In the genomic region with DNA sequence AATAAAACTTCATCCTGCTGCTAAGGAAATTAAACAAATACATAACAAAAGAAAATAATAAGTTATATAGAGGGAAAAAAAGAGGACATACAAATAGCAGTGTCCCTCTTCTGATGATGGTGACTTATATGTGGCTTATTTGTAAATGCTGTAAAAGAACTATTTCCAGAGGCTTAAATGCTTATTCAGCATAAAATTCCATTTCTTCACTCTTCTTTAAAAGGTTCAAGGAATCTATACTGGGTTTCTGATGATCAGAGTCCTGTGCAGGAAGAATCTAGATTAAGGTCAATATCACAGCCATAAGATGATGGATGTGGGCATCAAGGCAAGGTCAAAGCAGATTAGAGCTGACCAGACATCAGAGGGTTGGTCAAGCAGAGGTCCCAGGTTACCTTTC, we compare ENCODE assay signal across 31 mouse cellular contexts.
"Had no signal": no experiment of that assay in that cellular context is flagged by ENCODE, and none has a peak within 500 bp of the region (broad histone marks: within the 10 kb centered on the region; RNA-seq: fewer than 3 reads in every experiment).

No protein-coding gene starts in this region.

- ATAC-seq: liver, embryonic 12.5 days; liver, postnatal 0 days; lung, postnatal 0 days; midbrain, embryonic 13.5 days; midbrain, embryonic 15.5 days; midbrain, embryonic 16.5 days had no signal

- H3K36me3 ChIP-seq: limb, embryonic 10.5 days; limb, embryonic 12.5 days; limb, embryonic 13.5 days; limb, embryonic 15.5 days; liver, embryonic 12.5 days; liver, embryonic 13.5 days; liver, embryonic 15.5 days; lung, embryonic 15.5 days; midbrain, embryonic 10.5 days; midbrain, embryonic 12.5 days; midbrain, embryonic 13.5 days; midbrain, embryonic 15.5 days; neural tube, embryonic 12.5 days had no signal

- H3K9ac ChIP-seq: limb, embryonic 12.5 days; limb, embryonic 13.5 days; limb, embryonic 15.5 days; liver, embryonic 12.5 days; liver, embryonic 13.5 days; liver, embryonic 14.5 days; liver, embryonic 15.5 days; liver, postnatal 0 days; lung, embryonic 14.5 days; lung, embryonic 15.5 days; midbrain, embryonic 12.5 days; midbrain, embryonic 13.5 days; midbrain, embryonic 15.5 days; neural tube, embryonic 12.5 days had no signal

- H3K9me3 ChIP-seq: limb, embryonic 10.5 days; limb, embryonic 12.5 days; limb, embryonic 13.5 days; limb, embryonic 15.5 days; liver, embryonic 12.5 days; liver, embryonic 13.5 days; liver, embryonic 15.5 days; lung, embryonic 15.5 days; megakaryocyte, embryonic 14.5 days; midbrain, embryonic 10.5 days; midbrain, embryonic 12.5 days; midbrain, embryonic 13.5 days; midbrain, embryonic 15.5 days; neural tube, embryonic 12.5 days had no signal

- H3K27me3 ChIP-seq: limb, embryonic 12.5 days; limb, embryonic 13.5 days; limb, embryonic 15.5 days; liver, embryonic 12.5 days; liver, embryonic 13.5 days; liver, embryonic 15.5 days; lung, embryonic 15.5 days; megakaryocyte, embryonic 14.5 days; midbrain, embryonic 12.5 days; midbrain, embryonic 13.5 days; midbrain, embryonic 15.5 days; neural tube, embryonic 12.5 days had no signal

- H3K4me2 ChIP-seq: limb, embryonic 12.5 days; limb, embryonic 13.5 days; limb, embryonic 15.5 days; liver, embryonic 11.5 days; liver, embryonic 12.5 days; liver, embryonic 13.5 days; liver, embryonic 15.5 days; lung, embryonic 14.5 days; lung, embryonic 15.5 days; midbrain, embryonic 11.5 days; midbrain, embryonic 12.5 days; midbrain, embryonic 13.5 days; midbrain, embryonic 15.5 days; neural tube, embryonic 12.5 days had no signal

- DNase-seq: left cerebral cortex, postnatal 4 days; liver; liver, embryonic 13.5 days; liver, postnatal 0 days; lung, adult 18-20 months; lung, adult 2 months; lung, postnatal 10 days; lung, postnatal 14 days; lung, postnatal 36 days; lung, postnatal 4 days had no signal

- H3K27ac ChIP-seq: limb, embryonic 10.5 days; limb, embryonic 12.5 days; limb, embryonic 13.5 days; limb, embryonic 15.5 days; liver, embryonic 12.5 days; liver, embryonic 13.5 days; liver, embryonic 14.5 days; liver, embryonic 15.5 days; lung, embryonic 15.5 days; macrophage; midbrain, embryonic 10.5 days; midbrain, embryonic 12.5 days; midbrain, embryonic 13.5 days; midbrain, embryonic 15.5 days; neural tube, embryonic 12.5 days had no signal

- H3K4me1 ChIP-seq: limb, embryonic 10.5 days; limb, embryonic 12.5 days; limb, embryonic 13.5 days; limb, embryonic 15.5 days; liver, embryonic 12.5 days; liver, embryonic 13.5 days; liver, embryonic 15.5 days; lung, embryonic 15.5 days; megakaryocyte, embryonic 14.5 days; midbrain, embryonic 10.5 days; midbrain, embryonic 12.5 days; neural tube, embryonic 12.5 days had no signal

- H3K4me3 ChIP-seq: limb, embryonic 10.5 days; limb, embryonic 12.5 days; limb, embryonic 13.5 days; limb, embryonic 15.5 days; liver, embryonic 12.5 days; liver, embryonic 13.5 days; liver, embryonic 15.5 days; lung, embryonic 15.5 days; megakaryocyte, embryonic 14.5 days; midbrain, embryonic 10.5 days; midbrain, embryonic 12.5 days; midbrain, embryonic 13.5 days; midbrain, embryonic 15.5 days; myocyte; neural tube, embryonic 12.5 days had no signal
